Mouse (Mus musculus): ENCODE data around the gene Nectin4. TPM values are rescaled to one million over a fixed set of nuclear protein-coding genes. Genes with fewer than 3 reads are reported as not detected.

Nectin4 gene
- total and polyA plus RNA-seq, 2 experiments from 2014 or later, result 1.8 to 2.0 TPM

GRCm38 (mm10) chr1:171390101-171390500, 20.2 kb downstream of the Nectin4 start:
- H3K27me3 ChIP-seq (ENCODE audit: insufficient read depth, low read length), result no peaks in the 10 kb centered on the region
- no peak for ATAC-seq
- no peak overlapping the region for H3K4me3 ChIP-seq (ENCODE audit: low read depth, low read length)
- no peaks in the 10 kb centered on the region for H3K36me3 ChIP-seq (ENCODE audit: insufficient read depth)
- no peak overlapping the region for H3K4me2 ChIP-seq (ENCODE audit: low read depth)
- no peak for DNase-seq
- TF ChIP-seq CTCF (IDR thresholded peaks at IDR 0.05; ENCODE audit: low read depth), result no peak
- H3K9ac ChIP-seq, result no peak overlapping the region
- 81% methylated on average over 4 of the region's 4 CpGs for WGBS
- no peaks in the 10 kb centered on the region for H3K4me1 ChIP-seq (ENCODE audit: insufficient read depth)
- no peaks in the 10 kb centered on the region for H3K9me3 ChIP-seq (ENCODE audit: low read length)
- no peak overlapping the region for H3K27ac ChIP-seq (ENCODE audit: low read depth, low read length)

- WGBS, result 83% methylated on average over 4 of the region's 4 CpGs
- no peak for TF ChIP-seq CTCF (IDR thresholded peaks at IDR 0.05; ENCODE audit: low read depth)
- H3K27ac ChIP-seq (ENCODE audit: low read depth, low read length), result no peak overlapping the region
- H3K36me3 ChIP-seq (ENCODE audit: insufficient read depth), result no peaks in the 10 kb centered on the region
- ATAC-seq, result no peak
- no peak overlapping the region for H3K9ac ChIP-seq
- H3K27me3 ChIP-seq (ENCODE audit: insufficient read depth, low read length), result no peaks in the 10 kb centered on the region
- no peak for DNase-seq
- no peaks in the 10 kb centered on the region for H3K9me3 ChIP-seq (ENCODE audit: low read length)
- H3K4me3 ChIP-seq (ENCODE audit: low read depth, low read length), result no peak overlapping the region
- H3K4me1 ChIP-seq (ENCODE audit: insufficient read depth), result no peaks in the 10 kb centered on the region
- no peak overlapping the region for H3K4me2 ChIP-seq (ENCODE audit: low read depth)
These were observed 31.9 kb downstream of the Nectin4 start for GRCm38 (mm10) chr1:171401821-171402220.

- Histone ChIP-seq H3K4me3 (ENCODE audit: low read depth, low read length) (no peak overlapping the region), H3K4me2 (ENCODE audit: low read depth) (no peak overlapping the region), H3K27ac (ENCODE audit: low read depth, low read length) (no peak overlapping the region), H3K9me3 (ENCODE audit: low read length) (no peaks in the 10 kb centered on the region), H3K27me3 (ENCODE audit: insufficient read depth, low read length) (no peaks in the 10 kb centered on the region; the same call in 1 of the 2 replicates), H3K4me1 (ENCODE audit: insufficient read depth) (no peaks in the 10 kb centered on the region), H3K36me3 (ENCODE audit: insufficient read depth) (no peaks in the 10 kb centered on the region), H3K9ac (no peak overlapping the region)
- DNase-seq (no peak), ATAC-seq (no peak)
- WGBS, result 81% methylated on average over 9 of the region's 9 CpGs
- TF ChIP-seq CTCF (IDR thresholded peaks at IDR 0.05; ENCODE audit: low read depth), result no peak
These were observed 33.1 kb downstream of the Nectin4 start for GRCm38 (mm10) chr1:171402991-171403390.

- no peak overlapping the region for H3K4me3 ChIP-seq (ENCODE audit: low read depth, low read length)
- no peaks in the 10 kb centered on the region for H3K4me1 ChIP-seq (ENCODE audit: insufficient read depth)
- 85% methylated on average over 5 of the region's 5 CpGs for WGBS
- H3K9ac ChIP-seq, result no peak overlapping the region
- no peak for TF ChIP-seq CTCF (IDR thresholded peaks at IDR 0.05; ENCODE audit: low read depth)
- no peaks in the 10 kb centered on the region; the same call in 1 of the 2 replicates for H3K27me3 ChIP-seq (ENCODE audit: insufficient read depth, low read length)
- H3K9me3 ChIP-seq (ENCODE audit: low read length), result no peaks in the 10 kb centered on the region
- H3K36me3 ChIP-seq (ENCODE audit: insufficient read depth), result no peaks in the 10 kb centered on the region
- H3K4me2 ChIP-seq (ENCODE audit: low read depth), result no peak overlapping the region
- ATAC-seq (no peak), DNase-seq (no peak)
- H3K27ac ChIP-seq (ENCODE audit: low read depth, low read length), result no peak overlapping the region
These were observed 37.4 kb downstream of the Nectin4 start for GRCm38 (mm10) chr1:171407263-171407662.

GRCm38 (mm10) chr1:171410231-171410630, 40.3 kb downstream of the Nectin4 start:
- peaks cover 9% of the 10 kb centered on the region for H3K4me1 ChIP-seq (ENCODE audit: insufficient read depth)
- no peaks in the 10 kb centered on the region for H3K9me3 ChIP-seq (ENCODE audit: low read length)
- H3K36me3 ChIP-seq (ENCODE audit: insufficient read depth), result peaks cover 2% of the 10 kb centered on the region
- TF ChIP-seq CTCF (IDR thresholded peaks at IDR 0.05; ENCODE audit: low read depth), result no peak
- H3K4me3 ChIP-seq (ENCODE audit: low read depth, low read length), result 0 out of 2 replicates have a peak overlapping the region, but pooled peaks have one; percentile 94
- whole genome bisulfite sequencing, result 92% methylated on average over 1 of the region's 1 CpGs
- no peaks in the 10 kb centered on the region; the same call in 1 of the 2 replicates for H3K27me3 ChIP-seq (ENCODE audit: insufficient read depth, low read length)
- no peak overlapping the region for H3K4me2 ChIP-seq (ENCODE audit: low read depth)
- no peak overlapping the region for H3K9ac ChIP-seq
- no peak for ATAC-seq
- DNase-seq, result no peak
- H3K27ac ChIP-seq (ENCODE audit: low read depth, low read length), result no peak overlapping the region

GRCm38 (mm10) chr1:171410947-171411484, 41.1 kb downstream of the Nectin4 start, which contains the start of gene Usf1:
Gene Usf1 (plus strand): TSS chr1:171411313.
- H3K36me3 ChIP-seq (ENCODE audit: insufficient read depth), result peaks cover 10% of the 10 kb centered on the region
- TF ChIP-seq CTCF (IDR thresholded peaks at IDR 0.05; ENCODE audit: low read depth), result peak; percentile 23; the same call in 1 of the 2 replicates
- peaks cover 9% of the 10 kb centered on the region for H3K4me1 ChIP-seq (ENCODE audit: insufficient read depth)
- peak within 1 kb of the TSS; percentile 94 for H3K4me3 ChIP-seq (ENCODE audit: low read depth, low read length)
- ATAC-seq (peak; percentile 98), DNase-seq (peak; percentile 98)
- H3K27me3 ChIP-seq (ENCODE audit: insufficient read depth, low read length), result no peaks in the 10 kb centered on the region; the same call in 1 of the 2 replicates
- WGBS, result 2% methylated on average over 36 of the region's 36 CpGs
- H3K9me3 ChIP-seq (ENCODE audit: low read length), result no peaks in the 10 kb centered on the region
- peak within 1 kb of the TSS; percentile 49 for H3K4me2 ChIP-seq (ENCODE audit: low read depth)
- peak within 1 kb of the TSS; percentile 96 for H3K27ac ChIP-seq (ENCODE audit: low read depth, low read length)
- H3K9ac ChIP-seq, result peak within 1 kb of the TSS; percentile 96

- DNase-seq (no peak), ATAC-seq (peak; percentile 75)
- TF ChIP-seq CTCF (IDR thresholded peaks at IDR 0.05; ENCODE audit: low read depth), result no peak
- Histone ChIP-seq H3K27me3 (ENCODE audit: insufficient read depth, low read length) (no peaks in the 10 kb centered on the region; the same call in 1 of the 2 replicates), H3K9ac (peak overlapping the region; percentile 96), H3K27ac (ENCODE audit: low read depth, low read length) (peak overlapping the region; percentile 96), H3K9me3 (ENCODE audit: low read length) (no peaks in the 10 kb centered on the region), H3K36me3 (ENCODE audit: insufficient read depth) (peaks cover 15% of the 10 kb centered on the region), H3K4me3 (ENCODE audit: low read depth, low read length) (peak overlapping the region; percentile 94), H3K4me1 (ENCODE audit: insufficient read depth) (peaks cover 9% of the 10 kb centered on the region), H3K4me2 (ENCODE audit: low read depth) (peak overlapping the region; percentile 49)
- WGBS, result under 1% methylated on average over 38 of the region's 39 CpGs
These were observed 41.6 kb downstream of the Nectin4 start for GRCm38 (mm10) chr1:171411492-171411941.

All from forebrain, postnatal 0 days (tissue).